27 mouse cellular contexts compared by ENCODE assay signal in genomic region chr11:102453131-102453530, GRCm38 (mm10). TPM values are rescaled to one million over a fixed set of nuclear protein-coding genes. Genes with fewer than 3 reads are reported as not detected.
A peak's percentile ranks its signal among the peaks of the same experiment; 100 is the strongest.
DNase-seq lines count a peak whose midpoint lies in the region; ATAC-seq and TF ChIP-seq lines count a peak whose summit lies in the region.
"Had no signal": no experiment of that assay in that cellular context is flagged by ENCODE, and none has a peak within 500 bp of the region (broad histone marks: within the 10 kb centered on the region; RNA-seq: fewer than 3 reads in every experiment).

No protein-coding gene starts in this region.

- peaks cover 8% of the 10 kb centered on the region; the same call in 1 of the 2 replicates for H3K27me3 ChIP-seq in lung, embryonic 14.5 days (ENCODE audit: insufficient read depth, low read length)

- WGBS in lung, embryonic 14.5 days: 22% methylated on average over 10 of the region's 10 CpGs

- no peak overlapping the region for H3K9ac ChIP-seq in lung, embryonic 14.5 days
- H3K9ac ChIP-seq: embryonic facial prominence, embryonic 15.5 days; forebrain, embryonic 13.5 days; hindbrain, embryonic 14.5 days; liver, embryonic 12.5 days; liver, postnatal 0 days; neural tube, embryonic 12.5 days had no signal

- H3K36me3 ChIP-seq in lung, embryonic 14.5 days (ENCODE audit: insufficient read depth): no peaks in the 10 kb centered on the region
- H3K36me3 ChIP-seq: embryonic facial prominence, embryonic 15.5 days; liver, embryonic 12.5 days; neural tube, embryonic 12.5 days had no signal

- no peak for ATAC-seq in lung, embryonic 14.5 days (ENCODE audit: insufficient read depth)
- ATAC-seq in granulocyte monocyte progenitor cell, adult 5-6 weeks (replicated peaks; ENCODE audit: poor library complexity, severe bottlenecking): 0 out of 2 replicates have a peak, but pooled peaks have one; percentile 6
- ATAC-seq: activated CD4-positive, CD25-positive, alpha-beta regulatory T cell, adult 4 months; forebrain, embryonic 13.5 days; liver, embryonic 12.5 days; liver, postnatal 0 days; lung, postnatal 0 days; midbrain, embryonic 16.5 days had no signal

- no peak for TF ChIP-seq CTCF in lung, embryonic 14.5 days (IDR thresholded peaks at IDR 0.05; ENCODE audit: low read depth)

- no peak overlapping the region for H3K27ac ChIP-seq in lung, embryonic 14.5 days (ENCODE audit: low read depth)
- H3K27ac ChIP-seq: embryonic facial prominence, embryonic 15.5 days; forebrain, embryonic 13.5 days; hindbrain, embryonic 14.5 days; liver, embryonic 12.5 days; macrophage; neural tube, embryonic 12.5 days had no signal

- H3K4me3 ChIP-seq in lung, embryonic 14.5 days (ENCODE audit: low read depth, low read length): no peak overlapping the region
- H3K4me3 ChIP-seq: embryonic facial prominence, embryonic 15.5 days; forebrain, embryonic 13.5 days; liver, embryonic 12.5 days; myocyte; neural tube, embryonic 12.5 days had no signal

- no peaks in the 10 kb centered on the region for H3K9me3 ChIP-seq in lung, embryonic 14.5 days (ENCODE audit: low read depth, low read length)
- H3K9me3 ChIP-seq: embryonic facial prominence, embryonic 15.5 days; forebrain, embryonic 13.5 days; liver, embryonic 12.5 days; neural tube, embryonic 12.5 days had no signal

- no peak overlapping the region for H3K4me2 ChIP-seq in lung, embryonic 14.5 days
- H3K4me2 ChIP-seq: embryonic facial prominence, embryonic 15.5 days; forebrain, embryonic 13.5 days; hindbrain, embryonic 14.5 days; liver, embryonic 12.5 days; neural tube, embryonic 12.5 days had no signal

- peak; percentile 20 for DNase-seq in embryo, embryonic 11 days
- no peak for DNase-seq in embryo, embryonic 10.5 days (ENCODE audit: low spot score)
- peak; percentile 70 for DNase-seq in lung, embryonic 14.5 days
- no peak for DNase-seq in lung, postnatal 4 days
- no peak for DNase-seq in adrenal gland, postnatal 36 days
- DNase-seq: adrenal gland, adult 2 months; B cell, adult 2 months; gastrocnemius, postnatal 10 days; heart, postnatal 36 days; kidney, adult 18-20 months; kidney, postnatal 4 days; layer of hippocampus, postnatal 36 days; left cerebral cortex, postnatal 4 days; liver, postnatal 0 days; thymus, postnatal 4 days had no signal

- peaks cover 18% of the 10 kb centered on the region for H3K4me1 ChIP-seq in lung, embryonic 14.5 days (ENCODE audit: insufficient read depth)

RNA-seq across cellular contexts. Expression of gene Fam171a2, which starts 5.6 kb away (rescaled TPM):
- 7.4 and 8.3 TPM in 2 replicates for polyA plus RNA-seq in lung, embryonic 14.5 days (2014; fragmentation: Nextera tagmentation; extraction: Ambion mirVana)
- total RNA-seq in granulocyte monocyte progenitor cell, adult 5-6 weeks (2014; fragmentation: Nextera tagmentation): not detected in 2 replicates
- total RNA-seq in granulocyte monocyte progenitor cell, adult 5-6 weeks (2017): not detected in 2 replicates
- total RNA-seq in adrenal gland, postnatal 36 days (2021): 1 to 10 TPM; 5.8 to 6.1 TPM
- polyA plus RNA-seq: activated CD4-positive, CD25-positive, alpha-beta regulatory T cell, adult 4 months; macrophage had no signal

RNA-seq across cellular contexts. Expression of gene Itga2b, which starts 16.8 kb away (rescaled TPM):
- polyA plus RNA-seq in lung, embryonic 14.5 days (2014; fragmentation: Nextera tagmentation; extraction: Ambion mirVana): 10.1 and 10.7 TPM in 2 replicates
- 12.4 and 17.1 TPM in 2 replicates for total RNA-seq in granulocyte monocyte progenitor cell, adult 5-6 weeks (2014; fragmentation: Nextera tagmentation)
- total RNA-seq in granulocyte monocyte progenitor cell, adult 5-6 weeks (2017): 14.4 and 14.7 TPM in 2 replicates
- total RNA-seq in adrenal gland, postnatal 36 days (2021): 1 to 10 TPM; 3.0 to 4.6 TPM

RNA-seq across cellular contexts. Expression of gene Grn, which starts 23.0 kb away (rescaled TPM):
- 113 and 116 TPM in 2 replicates for polyA plus RNA-seq in lung, embryonic 14.5 days (2014; fragmentation: Nextera tagmentation; extraction: Ambion mirVana)
- total RNA-seq in granulocyte monocyte progenitor cell, adult 5-6 weeks (2014; fragmentation: Nextera tagmentation): 110 and 152 TPM in 2 replicates
- total RNA-seq in granulocyte monocyte progenitor cell, adult 5-6 weeks (2017): 38.6 and 48.3 TPM in 2 replicates
- 100 to 1,000 TPM; 181 to 214 TPM for total RNA-seq in adrenal gland, postnatal 36 days (2021)

RNA-seq across cellular contexts. Expression of gene Slc25a39, which starts 45.4 kb away (rescaled TPM):
- 223 and 244 TPM in 2 replicates for polyA plus RNA-seq in lung, embryonic 14.5 days (2014; fragmentation: Nextera tagmentation; extraction: Ambion mirVana)
- total RNA-seq in granulocyte monocyte progenitor cell, adult 5-6 weeks (2014; fragmentation: Nextera tagmentation): 99.0 and 163 TPM in 2 replicates
- total RNA-seq in granulocyte monocyte progenitor cell, adult 5-6 weeks (2017): 51.4 and 53.9 TPM in 2 replicates
- 100 to 1,000 TPM; 453 to 470 TPM for total RNA-seq in adrenal gland, postnatal 36 days (2021)

RNA-seq across cellular contexts. Expression of gene Rundc3a, which starts 59.9 kb away (rescaled TPM):
- polyA plus RNA-seq in lung, embryonic 14.5 days (2014; fragmentation: Nextera tagmentation; extraction: Ambion mirVana): 1.1 and 1.3 TPM in 2 replicates
- not detected in 2 replicates for total RNA-seq in granulocyte monocyte progenitor cell, adult 5-6 weeks (2014; fragmentation: Nextera tagmentation)
- total RNA-seq in granulocyte monocyte progenitor cell, adult 5-6 weeks (2017): not detected in 2 replicates
- 10 to 100 TPM; 29.1 to 29.6 TPM for total RNA-seq in adrenal gland, postnatal 36 days (2021)
- total RNA-seq: megakaryocyte-erythroid progenitor cell, adult 5-6 weeks had no signal

Comparison
In these comparisons a context has a peak if more than half of its experiments do, and no peak if none do; other contexts are left out.
1. DNase-seq: peak in embryo, embryonic 11 days (single experiment) and lung, embryonic 14.5 days (single experiment); none in embryo, embryonic 10.5 days (single experiment), lung, postnatal 4 days (0 of 2) and adrenal gland, postnatal 36 days (0 of 2).
2. RNA of gene Fam171a2, which starts 5.6 kb away (total RNA-seq): 5.8 to 6.1 TPM in adrenal gland, postnatal 36 days; not detected in granulocyte monocyte progenitor cell, adult 5-6 weeks; every median in the first group is over 4 times any median in the second.